Mouse (Mus musculus): ENCODE data around the gene Senp5.
"Not testable (repeated sequence)": the region's sequence is repeated elsewhere in the genome, so short reads cannot be mapped to it uniquely, and the experiment has no call there.

GRCm38 (mm10) chr16:31945986-31946385 lies 57.1 kb downstream of the Senp5 start:
- TF ChIP-seq POLR2A (IDR thresholded peaks at IDR 0.05; ENCODE audit: control insufficient read depth, low read depth, low read length); CTCF (IDR thresholded peaks at IDR 0.05; ENCODE audit: control insufficient read depth, insufficient read depth, insufficient replicate concordance, low read depth, low read length): not testable (repeated sequence)
